Mouse (Mus musculus): ENCODE results near the gene Wdr24.

The Wdr24 gene

DNA sequence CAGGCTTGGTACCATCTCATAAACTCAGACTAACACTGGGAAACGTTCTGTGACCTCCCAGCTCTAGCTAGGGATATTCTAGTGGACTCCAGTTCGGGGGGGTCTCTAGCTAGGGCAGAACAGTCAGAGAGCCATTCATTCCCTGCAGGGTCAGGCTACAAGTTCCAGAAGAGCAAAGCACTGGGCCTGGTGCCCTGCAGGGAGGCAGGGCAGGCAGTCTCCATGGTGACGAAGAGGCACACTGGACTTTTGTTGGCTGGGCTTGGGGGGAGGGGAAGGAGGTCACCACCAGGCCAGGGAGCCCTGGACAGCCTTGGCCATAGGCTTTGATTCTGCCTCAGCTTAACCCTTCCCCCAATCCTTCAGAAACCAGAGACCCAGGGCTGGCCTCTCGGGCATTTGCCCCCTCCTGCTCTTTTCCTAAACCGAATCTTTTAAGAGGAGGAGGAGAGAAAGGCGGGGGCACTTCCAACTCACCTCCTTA lies 27.8 kb upstream of the Wdr24 start, which contains the start of gene AC134908.4:
Gene AC134908.4, minus strand, starts transcription at position 51 of the 484 bp plus-strand sequence.
- POLR2A ChIA-PET: interaction anchor here in 3 of 4 experiments (0.6 to 4.7 kb wide), 17 partner anchors 10 to 78 kb away, joined by 3 to 36 read pairs (median 5); partner anchors contain the start of genes Chtf18 (in 2 of the 3), Haghl (in 2 of the 3), Rpusd1 (in 2 of the 3) and Stub1 (in 2 of the 3)
- CTCF ChIA-PET: interaction anchor here in 3 of 4 experiments (0.6 to 1.3 kb wide), 4 partner anchors 9 to 246 kb away, joined by 3 to 5 read pairs (median 4); partner anchors contain the start of gene Haghl (in 1 of the 3)

DNA sequence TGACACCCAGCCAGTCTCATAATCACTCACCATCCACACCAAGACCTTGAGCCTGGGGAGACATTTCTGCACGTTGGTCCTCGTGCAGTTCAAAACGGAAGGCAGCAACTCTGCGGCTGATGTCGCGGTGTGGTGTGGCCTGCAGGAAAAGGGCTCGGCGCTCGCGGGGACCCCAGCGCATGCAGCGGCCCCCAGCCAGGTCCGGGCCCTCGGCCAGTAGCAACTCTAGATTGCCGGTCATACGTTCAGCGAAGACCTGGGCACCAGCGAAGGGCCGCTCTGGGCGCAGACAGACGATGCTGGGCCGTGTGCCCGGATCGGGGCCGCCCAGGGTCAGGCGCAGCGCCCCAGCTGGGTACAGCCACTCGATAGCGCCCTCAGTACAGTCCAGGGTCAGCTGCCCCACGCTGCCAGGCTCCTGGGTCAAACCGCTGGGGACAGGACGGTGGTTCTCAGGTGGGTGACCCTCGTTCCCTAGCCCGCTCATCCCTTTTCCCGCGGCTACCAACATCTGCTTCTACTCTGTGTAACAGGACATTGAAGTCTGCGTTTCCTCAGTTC lies 27.1 kb upstream of the Wdr24 start:
- POLR2A ChIA-PET: interaction anchor here in 3 of 4 experiments (0.6 to 4.7 kb wide), 36 partner anchors 9 to 272 kb away, joined by 3 to 36 read pairs (median 5); partner anchors contain the start of genes Fbxl16 (in 3 of the 3), Haghl (in 3 of the 3), Chtf18 (in 2 of the 3) and Rpusd1 (in 2 of the 3)
- CTCF ChIA-PET: interaction anchor here in 3 of 4 experiments (0.7 to 2.9 kb wide), 10 partner anchors 11 to 322 kb away, joined by 3 to 12 read pairs (median 4); partner anchors contain the start of genes Fbxl16 (in 2 of the 3), Narfl (in 2 of the 3) and Haghl (in 1 of the 3)

DNA sequence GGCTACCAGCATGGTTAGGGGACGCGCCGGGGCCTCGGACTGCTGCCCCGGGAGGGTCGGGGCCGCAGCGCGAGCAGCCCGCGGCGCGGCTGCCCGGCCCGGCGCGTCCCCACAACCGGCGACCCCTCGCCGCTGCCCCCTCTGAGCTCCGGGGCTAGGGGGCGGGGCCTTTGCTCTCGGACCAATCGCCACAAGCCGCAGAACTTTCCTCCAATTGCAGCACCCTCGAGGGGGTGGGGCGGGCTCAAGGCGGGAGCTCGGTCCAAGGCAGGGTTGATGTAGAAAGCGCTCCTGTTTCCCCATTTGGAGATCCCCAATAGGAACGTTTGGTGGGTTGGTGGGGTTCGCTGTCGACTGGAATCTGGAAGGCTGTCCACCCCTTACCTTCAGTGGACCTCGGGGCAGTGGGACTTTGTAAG lies 26.5 kb upstream of the Wdr24 start, which contains the start of gene Metrn:
Gene Metrn, minus strand, starts transcription at position 186 of the 419 bp plus-strand sequence.
- ChIA-PET POLR2A (interaction anchor here in 3 of 4 experiments (0.6 to 4.7 kb wide), 42 partner anchors 9 to 947 kb away, joined by 3 to 36 read pairs (median 5); partner anchors contain the start of genes Fbxl16 (in 3 of the 3), Haghl (in 3 of the 3), Stub1 (in 3 of the 3) and Chtf18 (in 2 of the 3)), CTCF (interaction anchor here (0.6 to 2.9 kb wide), 14 partner anchors 12 to 322 kb away, joined by 3 to 12 read pairs (median 4); partner anchors contain the start of genes Fbxl16 (in 2 of the 4), Narfl (in 2 of the 4), Chtf18 (in 1 of the 4) and Haghl (in 1 of the 4))

DNA sequence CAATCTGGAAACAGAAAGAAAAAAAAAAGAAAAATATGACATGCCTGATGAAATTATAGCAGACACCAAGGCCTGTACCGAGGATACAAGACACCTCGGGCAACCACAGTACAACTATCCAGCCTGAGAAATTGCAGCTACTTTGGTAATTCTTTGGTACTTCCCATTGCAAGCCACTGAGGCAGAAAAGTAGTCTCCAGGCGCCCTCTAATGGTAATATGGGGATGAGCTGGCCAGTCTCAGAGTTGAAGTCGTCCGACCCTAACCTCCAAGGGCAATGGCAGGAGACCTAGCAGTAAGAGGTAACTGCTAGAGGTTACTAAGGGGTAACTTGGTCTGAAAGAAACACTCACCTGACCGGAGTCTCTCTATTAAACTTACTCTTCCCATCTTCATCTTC lies 22.4 kb upstream of the Wdr24 start:
- POLR2A ChIA-PET: interaction anchor here (0.6 to 1.9 kb wide), 28 partner anchors 9 to 594 kb away, joined by 3 to 8 read pairs (median 4); partner anchors contain the start of genes Jmjd8 (in 2 of the 4), Gng13 (in 1 of the 4), Haghl (in 1 of the 4) and Narfl (in 1 of the 4)
- CTCF ChIA-PET: interaction anchor here (0.6 to 2.1 kb wide), 85 partner anchors 9 to 527 kb away, joined by 3 to 49 read pairs (median 4); partner anchors contain the start of genes Chtf18 (in 4 of the 4), Rpusd1 (in 4 of the 4), Narfl (in 3 of the 4) and Sox8 (in 3 of the 4)

DNA sequence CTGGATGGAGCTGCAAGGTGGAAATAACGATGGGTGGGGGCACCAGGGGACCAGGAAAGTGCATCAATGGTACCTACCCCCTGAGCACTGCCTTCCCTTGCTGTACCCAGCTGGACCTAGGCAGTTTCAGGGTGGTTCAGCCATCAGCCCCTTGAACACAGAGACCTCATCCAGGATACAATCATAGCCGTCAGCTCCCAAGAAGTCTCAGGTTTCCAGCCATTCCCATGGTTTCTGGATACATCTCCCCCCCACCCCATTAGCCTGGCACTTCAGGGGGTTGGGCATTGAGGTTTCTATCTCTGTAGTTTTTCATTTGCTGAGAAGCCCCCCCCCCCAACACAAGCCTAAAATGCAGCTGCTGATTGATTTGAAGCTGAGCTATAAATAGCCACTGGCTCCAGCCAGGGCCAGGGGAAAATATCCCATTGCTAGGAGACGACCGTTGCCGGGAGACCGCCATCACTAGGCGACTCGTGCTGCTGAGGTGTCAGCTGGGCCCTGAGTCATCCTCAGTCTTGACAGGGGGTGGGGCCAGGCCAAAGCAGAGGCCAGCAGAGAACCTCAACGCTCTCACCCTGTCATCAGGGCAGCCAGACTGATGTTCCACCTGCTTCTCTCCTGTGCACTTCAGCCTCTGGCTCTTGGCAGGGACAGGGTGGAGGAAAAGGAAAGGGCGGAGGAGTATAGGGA lies 20.5 kb upstream of the Wdr24 start:
- ChIA-PET CTCF (interaction anchor here in 3 of 4 experiments (0.6 to 1.6 kb wide), 10 partner anchors 15 to 655 kb away, joined by 3 to 10 read pairs (median 3); no protein-coding TSS in a partner anchor), POLR2A (interaction anchor here (0.5 to 2.7 kb wide), 9 partner anchors 18 to 1080 kb away, joined by 3 to 10 read pairs (median 4); partner anchors contain the start of genes Rpusd1 (in 3 of the 4), Chtf18 (in 2 of the 4), Gm20683 (in 1 of the 4) and Haghl (in 1 of the 4))

- ChIA-PET CTCF (no interaction called here), POLR2A (interaction anchor here in 2 of 4 experiments (0.6 to 1.8 kb wide), 7 partner anchors 8 to 650 kb away, joined by 3 to 8 read pairs (median 5); partner anchors contain the start of genes Metrn (in 2 of the 2) and Stub1 (in 1 of the 2))
Observed at GRCm38 (mm10) chr17:25806507-25806906, 16.9 kb upstream of the Wdr24 start.

DNA sequence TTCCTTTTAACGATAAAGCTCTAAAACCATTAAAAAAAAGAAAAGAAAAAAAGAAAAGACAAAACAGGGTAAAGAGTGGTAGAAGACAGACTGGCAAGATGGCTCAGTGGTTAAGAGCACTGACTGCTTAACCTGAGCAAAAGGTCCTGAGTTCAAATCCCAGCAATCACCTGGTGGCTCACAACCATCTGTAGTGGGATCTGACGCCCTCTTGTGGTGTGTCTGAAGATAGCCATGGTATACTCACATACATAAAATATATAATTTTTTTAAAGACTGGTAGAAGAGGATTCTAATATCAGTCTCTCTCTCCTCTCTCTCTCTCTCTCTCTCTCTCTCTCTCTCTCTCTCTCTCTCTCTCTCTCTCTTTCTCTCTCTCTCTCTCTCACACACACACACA lies 16.0 kb upstream of the Wdr24 start:
- ChIA-PET POLR2A (interaction anchor here in 3 of 4 experiments (0.6 to 2.8 kb wide), 10 partner anchors 9 to 952 kb away, joined by 3 to 12 read pairs (median 6); partner anchors contain the start of genes Chtf18 (in 1 of the 3), Haghl (in 1 of the 3), Metrn (in 1 of the 3) and Rpusd1 (in 1 of the 3)), CTCF (interaction anchor here in 3 of 4 experiments (0.5 to 1.9 kb wide), 5 partner anchors 63 to 1627 kb away, joined by 3 to 11 read pairs (median 5); partner anchors contain the start of genes Gng13 (in 1 of the 3) and Ntn3 (in 1 of the 3))

GRCm38 (mm10) chr17:25808028-25808427 lies 15.4 kb upstream of the Wdr24 start:
- POLR2A ChIA-PET: interaction anchor here in 3 of 4 experiments (0.9 to 2.8 kb wide), 12 partner anchors 10 to 302 kb away, joined by 3 to 12 read pairs (median 6); partner anchors contain the start of genes Stub1 (in 2 of the 3), Chtf18 (in 1 of the 3), Haghl (in 1 of the 3) and Metrn (in 1 of the 3)
- CTCF ChIA-PET: interaction anchor here in 3 of 4 experiments (0.5 to 1.9 kb wide), 8 partner anchors 11 to 1599 kb away, joined by 3 to 11 read pairs (median 3); partner anchors contain the start of genes Gng13 (in 1 of the 3), Metrn (in 1 of the 3), Narfl (in 1 of the 3) and Ntn3 (in 1 of the 3)

- POLR2A ChIA-PET: interaction anchor here in 3 of 4 experiments (0.5 to 2.8 kb wide), 21 partner anchors 9 to 564 kb away, joined by 3 to 12 read pairs (median 3); partner anchors contain the start of genes Metrn (in 3 of the 3), Stub1 (in 2 of the 3), Chtf18 (in 1 of the 3) and Haghl (in 1 of the 3)
- CTCF ChIA-PET: interaction anchor here in 3 of 4 experiments (0.7 to 1.9 kb wide), 8 partner anchors 12 to 241 kb away, joined by 3 to 11 read pairs (median 3); partner anchors contain the start of genes Metrn (in 3 of the 3), Narfl (in 1 of the 3) and Sox8 (in 1 of the 3)
Observed at GRCm38 (mm10) chr17:25808789-25809605, 14.4 kb upstream of the Wdr24 start, which contains the start of gene Fbxl16. TSS of gene Fbxl16 (plus strand) at chr17:25809085.

DNA sequence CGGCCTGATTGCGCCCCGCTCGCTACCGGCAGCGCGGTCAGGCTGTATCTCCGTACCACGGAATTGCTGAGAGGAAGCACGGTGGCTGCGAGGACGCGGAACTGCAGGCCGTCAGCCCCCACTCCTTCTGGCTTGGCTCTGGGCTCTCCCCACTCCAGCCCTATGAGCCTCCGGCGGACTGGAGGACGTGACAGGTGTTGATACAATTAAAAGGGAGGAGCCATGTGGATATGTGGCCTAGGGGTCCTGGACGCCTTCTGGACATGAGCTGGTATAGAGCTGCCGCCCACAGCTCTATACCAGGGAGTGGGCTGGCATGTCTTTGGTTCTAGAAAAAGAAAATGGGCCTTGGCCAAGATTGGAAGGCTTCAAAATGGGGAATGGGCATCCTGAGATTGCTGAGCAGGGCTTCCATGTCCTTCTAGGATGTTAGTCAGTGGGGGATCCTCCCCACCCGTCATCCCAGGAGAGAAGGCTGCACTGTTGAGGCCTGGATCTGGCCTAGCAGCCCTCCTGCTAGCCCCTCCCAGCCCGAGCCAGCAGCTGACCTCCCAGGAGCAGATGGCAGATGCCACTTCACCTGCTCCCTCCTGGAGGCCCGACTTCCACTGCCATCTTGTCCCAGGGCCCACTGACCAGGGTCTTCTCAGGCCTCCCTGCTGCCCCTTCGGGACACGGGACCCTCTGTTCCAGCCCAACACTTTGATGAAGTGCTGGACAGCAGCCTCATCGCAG lies 13.7 kb upstream of the Wdr24 start:
- ChIA-PET CTCF (interaction anchor here in 3 of 4 experiments (0.7 to 1.5 kb wide), 6 partner anchors 13 to 239 kb away, joined by 3 to 5 read pairs (median 3); partner anchors contain the start of genes Metrn (in 1 of the 3), Narfl (in 1 of the 3) and Sox8 (in 1 of the 3)), POLR2A (interaction anchor here in 3 of 4 experiments (0.5 to 2.8 kb wide), 17 partner anchors 8 to 565 kb away, joined by 3 to 16 read pairs (median 4); partner anchors contain the start of genes Metrn (in 3 of the 3), Haghl (in 1 of the 3), Jmjd8 (in 1 of the 3) and Stub1 (in 1 of the 3))

- CTCF ChIA-PET: no interaction called here
- POLR2A ChIA-PET: no interaction called here
Observed at GRCm38 (mm10) chr17:25810890-25811289, 12.5 kb upstream of the Wdr24 start.

GRCm38 (mm10) chr17:25813471-25813870 lies 10.0 kb upstream of the Wdr24 start:
- ChIA-PET POLR2A (interaction anchor here (0.6 to 10.0 kb wide), 22 partner anchors 9 to 1103 kb away, joined by 3 to 92 read pairs (median 4); partner anchors contain the start of genes Wdr24 (in 3 of the 4), Chtf18 (in 2 of the 4), Rpusd1 (in 2 of the 4) and Stub1 (in 2 of the 4)), CTCF (interaction anchor here (0.5 to 1.9 kb wide), 21 partner anchors 9 to 1122 kb away, joined by 3 to 6 read pairs (median 3); partner anchors contain the start of genes Stub1 (in 2 of the 4), Chtf18 (in 1 of the 4), Rhot2 (in 1 of the 4) and Rpusd1 (in 1 of the 4))

GRCm38 (mm10) chr17:25817662-25818061 lies 5.8 kb upstream of the Wdr24 start:
- ChIA-PET CTCF (interaction anchor here in 3 of 4 experiments (0.6 to 1.5 kb wide), 6 partner anchors 16 to 367 kb away, joined by 3 to 6 read pairs (median 4); partner anchors contain the start of gene Wdr90 (in 1 of the 3)), POLR2A (interaction anchor here in 2 of 4 experiments (0.6 to 10.0 kb wide), 11 partner anchors 9 to 435 kb away, joined by 3 to 92 read pairs (median 3); partner anchors contain the start of genes Stub1 (in 2 of the 2), Fbxl16 (in 1 of the 2), Jmjd8 (in 1 of the 2) and Luc7l (in 1 of the 2))
